Mouse (Mus musculus) layer of hippocampus, adult 9-11 months (tissue): ENCODE data around the gene Gm9844.
A peak's percentile ranks its signal among the peaks of the same experiment; 100 is the strongest.
"Not testable (repeated sequence)": the region's sequence is repeated elsewhere in the genome, so short reads cannot be mapped to it uniquely, and the experiment has no call there.

ENCODE experiments used
- DNase-seq: peaks from one replicate; pipeline ENCODE4 v3.0.0; 2022

Gm9844 gene

DNA sequence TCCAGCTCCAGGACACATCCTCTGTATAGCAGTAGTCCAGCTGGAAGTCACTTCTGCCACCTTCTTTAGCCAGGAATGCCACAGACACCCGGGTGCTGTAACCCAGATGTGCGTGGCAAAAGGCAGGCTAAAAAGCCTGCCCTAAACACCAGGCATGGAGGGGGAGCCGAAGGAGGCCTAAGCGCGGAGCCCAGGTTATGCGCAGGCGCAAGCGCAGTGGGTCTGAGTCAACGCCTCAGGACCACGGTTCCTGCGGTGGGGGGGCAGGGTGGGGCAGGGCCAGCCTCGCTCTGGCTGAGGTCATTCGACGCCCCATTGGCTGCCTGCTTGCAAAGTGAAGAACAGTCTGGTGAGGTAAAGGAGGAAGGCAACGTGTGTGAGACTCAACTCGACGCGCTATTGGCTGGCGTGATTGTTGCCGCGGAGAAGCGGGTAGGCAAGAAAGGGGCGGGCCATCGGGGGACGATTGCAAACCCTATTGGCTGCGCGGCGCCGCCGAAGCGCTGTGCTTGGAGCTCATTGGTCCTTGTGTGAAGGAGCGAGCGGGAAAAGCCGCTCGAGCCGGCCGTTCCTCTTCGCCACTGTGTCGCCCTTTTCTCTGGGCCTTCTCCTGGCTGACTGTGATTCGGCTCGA lies 7.6 kb downstream of the Gm9844 start, which contains the start of the genes Lypd4 and Dmrtc2:
Gene Lypd4, minus strand, starts transcription at position 410 of the 634 bp plus-strand sequence.
Gene Dmrtc2, plus strand, starts transcription at position 526 of the 634 bp plus-strand sequence.
- no peak for DNase-seq

DNA sequence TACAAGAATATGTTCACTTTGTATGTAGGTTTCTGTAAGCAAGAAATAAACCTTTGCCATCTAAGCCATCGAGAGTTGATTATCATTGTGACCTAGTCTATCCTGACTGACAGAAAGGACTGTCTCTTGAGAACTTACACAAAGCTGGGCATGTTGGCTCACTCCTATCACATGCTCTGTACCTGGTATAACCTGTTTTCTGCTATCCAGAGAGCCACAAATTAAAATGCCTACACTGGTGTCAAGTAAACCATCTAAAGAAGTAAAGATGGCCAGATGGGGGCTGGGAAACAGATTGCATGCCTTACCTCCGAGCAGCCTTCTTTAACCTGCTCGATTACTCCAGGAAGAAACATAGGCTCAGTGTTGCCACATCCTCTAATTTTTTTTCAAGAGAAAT lies 15.6 kb downstream of the Gm9844 start:
- DNase-seq, result no peak

DNA sequence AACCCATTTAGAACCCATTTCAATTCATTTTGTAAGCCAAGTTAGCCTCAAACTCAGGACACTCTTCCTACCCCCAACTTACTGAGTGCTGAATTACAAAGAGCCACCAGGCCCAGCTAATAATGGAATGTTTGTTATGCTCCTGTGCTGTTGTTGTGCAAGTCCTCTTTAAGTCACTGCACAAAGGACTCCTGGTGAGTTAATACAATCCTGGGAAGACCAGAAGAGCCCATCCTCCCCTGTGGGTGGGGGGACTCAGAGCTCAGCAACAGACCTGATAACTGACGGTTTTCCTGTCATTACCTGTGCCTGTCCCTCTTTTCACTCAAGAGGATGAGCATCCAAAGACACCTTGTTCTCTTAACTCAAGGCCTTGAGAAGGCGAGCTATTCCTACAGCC lies 17.6 kb downstream of the Gm9844 start:
- no peak for DNase-seq

DNA sequence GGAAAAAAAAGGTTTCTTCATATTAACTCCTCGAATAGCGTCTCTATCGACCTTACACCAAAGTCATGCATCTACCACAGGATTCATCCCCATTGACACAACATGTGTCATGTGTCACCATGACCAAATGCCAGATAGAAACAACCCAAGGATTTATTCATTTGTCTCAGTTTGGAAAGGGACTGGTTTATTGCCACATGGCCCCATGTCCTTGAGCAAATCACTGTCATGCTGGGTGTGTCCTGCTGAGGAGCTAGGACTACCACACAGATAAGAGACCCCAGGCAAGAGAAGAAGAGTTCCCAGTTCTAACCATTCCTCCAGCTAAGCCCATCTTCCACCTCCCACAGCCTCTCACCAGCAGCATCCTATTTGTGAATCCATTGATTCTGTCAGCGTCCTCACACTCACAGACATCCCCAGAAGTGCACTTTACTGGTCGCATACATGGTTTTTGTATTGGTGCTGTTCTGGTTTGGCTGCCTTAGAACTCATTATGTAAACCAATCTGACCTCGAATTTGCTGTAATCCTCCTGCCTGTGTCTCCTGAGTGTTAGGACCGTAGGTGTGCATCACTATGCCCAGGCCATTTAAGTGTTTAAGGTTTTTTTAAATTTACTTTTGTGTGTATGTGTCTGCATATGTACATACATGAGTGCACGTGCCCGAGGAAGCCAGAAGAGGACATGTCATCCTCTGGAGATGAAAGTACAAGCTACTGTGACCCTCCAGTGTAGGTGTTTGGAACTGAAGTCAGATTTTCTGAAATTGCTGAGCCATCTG lies 20.6 kb downstream of the Gm9844 start:
- DNase-seq, result no peak

DNA sequence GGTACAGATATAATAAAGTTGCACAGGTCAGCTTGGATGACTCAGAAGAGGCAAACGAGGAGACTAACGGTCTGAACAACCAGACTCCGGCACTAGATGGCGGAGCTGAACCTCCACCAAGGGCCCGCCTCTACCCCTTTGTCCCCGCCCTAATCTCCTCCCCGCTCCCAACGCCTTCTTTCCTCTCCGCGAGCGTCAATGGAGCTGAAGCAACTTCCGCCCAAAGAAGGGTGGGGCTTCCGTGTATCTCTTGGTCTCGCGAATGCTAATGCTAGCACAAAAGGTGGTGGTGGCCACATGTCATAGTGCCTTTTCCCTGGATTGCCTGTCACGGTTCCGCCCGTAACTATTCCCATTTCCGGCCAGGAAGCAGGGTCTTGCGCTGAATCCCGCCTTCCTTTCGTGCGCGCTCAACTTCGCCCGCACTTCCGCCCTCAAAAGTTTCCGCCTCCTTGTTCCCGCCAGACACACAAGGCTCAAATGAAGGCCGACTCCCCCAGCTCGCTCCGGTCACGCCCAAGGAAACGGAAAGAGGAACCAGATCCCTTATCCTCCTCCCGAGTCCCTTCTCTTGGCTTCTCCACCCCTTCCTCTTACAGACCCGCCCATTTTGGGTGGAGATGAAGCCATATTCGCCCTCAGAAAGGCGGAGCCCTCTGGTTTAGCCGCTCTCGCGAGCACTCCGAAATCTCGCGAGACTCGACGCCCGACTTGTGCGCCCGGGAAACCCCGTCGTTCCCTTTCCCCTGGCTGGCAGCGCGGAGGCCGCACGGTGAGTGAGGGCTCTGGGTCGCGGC lies 22.1 kb downstream of the Gm9844 start, which contains the start of gene Rps19:
Gene Rps19, plus strand, starts transcription at position 476 of the 797 bp plus-strand sequence.
- peak; percentile 99 for DNase-seq

DNA sequence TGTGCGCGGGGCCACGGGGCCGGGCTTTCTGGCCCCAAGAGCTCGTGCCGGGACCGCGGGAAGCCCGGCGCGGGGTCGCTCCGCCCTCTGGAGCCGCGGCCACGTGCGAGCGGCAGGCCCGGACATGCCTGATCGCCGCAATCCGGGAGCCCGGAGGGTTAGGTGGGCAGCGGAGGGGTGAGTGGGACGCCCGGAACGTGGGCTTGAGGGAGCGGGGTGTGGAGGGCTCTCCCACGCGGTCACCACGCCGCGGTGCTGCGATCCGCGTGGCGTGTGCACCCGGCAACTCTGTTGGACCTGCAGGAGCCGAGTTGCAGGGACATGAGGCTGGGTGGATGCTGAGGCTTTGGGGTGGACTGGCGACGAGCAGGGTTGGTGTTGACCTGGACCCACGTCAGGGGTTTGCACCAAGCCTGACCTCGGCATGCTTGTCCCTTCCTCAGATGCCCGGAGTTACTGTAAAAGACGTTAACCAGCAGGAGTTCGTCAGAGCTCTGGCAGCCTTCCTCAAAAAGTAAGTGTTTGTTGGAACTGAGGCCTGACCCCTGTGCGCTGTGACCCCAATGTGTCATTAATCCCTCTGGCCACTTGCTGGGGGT lies 22.8 kb downstream of the Gm9844 start:
- DNase-seq, result peak; percentile 43

DNA sequence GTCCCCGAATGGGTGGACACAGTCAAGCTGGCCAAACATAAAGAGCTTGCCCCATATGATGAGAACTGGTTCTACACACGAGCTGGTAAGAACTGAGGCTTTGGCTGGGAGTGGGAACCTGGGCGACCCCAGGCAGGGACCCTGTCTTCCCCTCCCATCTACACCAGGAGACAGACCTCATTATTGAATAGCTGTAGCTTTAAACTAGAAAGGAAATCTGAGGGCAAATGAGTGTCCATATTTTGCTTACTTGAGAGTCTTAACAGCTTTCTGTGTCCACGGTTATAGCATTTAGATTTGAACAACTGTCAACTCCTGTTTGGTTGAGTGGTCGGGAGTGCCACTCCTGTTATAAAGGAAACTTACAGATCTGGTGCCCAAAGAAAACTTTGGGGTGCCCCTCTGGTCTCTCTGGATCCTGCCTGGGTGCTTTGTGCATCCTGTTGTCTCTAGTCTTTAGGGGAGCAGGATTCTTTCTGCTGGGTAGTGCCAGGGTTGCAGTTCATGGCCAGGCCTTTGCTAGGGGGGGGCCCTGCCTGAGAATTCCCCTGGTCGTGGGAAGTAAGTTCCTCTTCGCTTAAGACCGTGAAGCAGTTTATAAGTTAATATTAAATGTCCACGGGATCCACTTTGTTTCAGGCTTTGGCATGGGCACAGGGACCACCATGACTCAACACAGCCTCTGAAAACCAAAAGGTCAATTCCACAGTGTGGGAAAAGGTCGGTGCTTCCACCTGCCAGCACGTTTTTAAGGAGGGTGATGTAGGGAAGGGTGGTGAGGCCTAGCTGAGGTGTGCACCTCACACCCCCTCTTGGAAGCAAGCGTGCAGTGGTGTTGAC lies 23.7 kb downstream of the Gm9844 start:
- no peak for DNase-seq

DNA sequence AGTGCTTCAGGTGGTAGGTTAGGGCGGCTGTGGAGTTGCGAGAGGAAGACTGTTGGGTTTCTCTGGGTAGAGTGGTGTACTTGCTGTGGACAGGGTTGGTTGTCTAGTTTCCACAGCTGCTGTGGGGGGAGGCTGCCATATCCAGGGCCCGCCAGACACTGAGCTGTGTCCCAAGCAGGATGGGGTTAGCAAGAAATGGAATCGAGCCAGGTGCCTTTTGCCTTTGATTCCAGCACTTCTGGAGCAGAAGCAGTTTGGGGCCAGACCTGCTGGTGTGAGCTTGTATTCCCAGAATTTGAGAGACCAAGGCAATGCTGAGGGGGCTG lies 24.3 kb downstream of the Gm9844 start:
- DNase-seq, result no peak

DNA sequence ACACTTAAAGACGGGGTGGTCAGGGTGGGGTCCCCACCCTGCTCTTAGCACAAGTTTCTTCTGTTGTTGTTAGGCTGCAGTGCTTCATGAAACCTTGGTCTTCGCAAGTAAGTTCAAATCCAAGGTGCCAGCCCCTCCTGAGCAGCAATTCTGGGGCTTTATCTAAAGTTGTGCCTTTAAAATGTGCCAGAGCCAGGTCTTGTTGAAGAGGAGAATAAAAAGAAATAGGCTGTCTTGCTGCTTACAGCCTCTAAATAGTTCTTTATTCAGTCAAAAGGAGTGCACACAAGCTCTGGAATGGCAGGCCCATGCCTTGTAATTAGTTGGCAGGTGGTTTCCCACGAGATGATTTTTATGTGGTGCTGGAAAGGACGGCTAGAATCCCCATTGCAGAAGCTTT lies 25.1 kb downstream of the Gm9844 start:
- no peak for DNase-seq

DNA sequence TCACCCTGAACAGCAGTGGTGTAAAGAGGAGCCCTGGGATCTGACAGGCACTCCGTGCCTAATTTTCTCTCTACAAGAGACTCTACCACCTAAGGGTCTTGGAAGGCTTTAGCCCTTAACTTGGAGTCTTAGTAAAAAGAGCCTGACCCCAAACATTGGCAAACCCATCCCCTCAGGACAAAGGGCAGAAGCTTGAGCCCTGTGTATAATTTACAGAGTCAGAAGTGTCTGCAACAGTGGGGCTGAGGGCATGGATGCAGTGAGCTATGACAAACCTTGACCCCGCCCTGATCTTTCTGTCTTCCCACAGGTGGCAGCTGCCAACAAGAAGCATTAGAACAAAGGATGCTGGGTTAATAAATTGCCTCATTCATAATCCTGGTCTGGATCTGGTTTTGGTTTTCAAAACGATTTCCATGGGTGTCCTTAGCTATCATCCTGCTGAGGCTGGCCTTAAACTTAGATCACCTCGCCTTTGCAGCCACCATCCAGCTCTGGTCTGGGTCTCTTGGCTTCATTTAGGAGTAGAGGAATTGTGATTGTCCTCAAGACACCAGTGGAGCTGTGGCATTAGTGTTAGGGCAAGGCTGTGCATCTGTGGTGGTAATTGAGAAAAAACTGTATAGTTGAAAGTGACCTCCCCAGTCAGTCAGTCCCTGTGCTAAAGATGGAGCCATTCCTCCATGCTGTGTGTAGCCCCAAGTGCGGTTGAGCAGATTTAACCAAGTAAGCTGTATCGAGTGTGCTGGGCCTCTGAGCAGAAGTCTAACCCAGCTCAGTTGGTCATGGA lies 27.6 kb downstream of the Gm9844 start:
- no peak for DNase-seq

DNA sequence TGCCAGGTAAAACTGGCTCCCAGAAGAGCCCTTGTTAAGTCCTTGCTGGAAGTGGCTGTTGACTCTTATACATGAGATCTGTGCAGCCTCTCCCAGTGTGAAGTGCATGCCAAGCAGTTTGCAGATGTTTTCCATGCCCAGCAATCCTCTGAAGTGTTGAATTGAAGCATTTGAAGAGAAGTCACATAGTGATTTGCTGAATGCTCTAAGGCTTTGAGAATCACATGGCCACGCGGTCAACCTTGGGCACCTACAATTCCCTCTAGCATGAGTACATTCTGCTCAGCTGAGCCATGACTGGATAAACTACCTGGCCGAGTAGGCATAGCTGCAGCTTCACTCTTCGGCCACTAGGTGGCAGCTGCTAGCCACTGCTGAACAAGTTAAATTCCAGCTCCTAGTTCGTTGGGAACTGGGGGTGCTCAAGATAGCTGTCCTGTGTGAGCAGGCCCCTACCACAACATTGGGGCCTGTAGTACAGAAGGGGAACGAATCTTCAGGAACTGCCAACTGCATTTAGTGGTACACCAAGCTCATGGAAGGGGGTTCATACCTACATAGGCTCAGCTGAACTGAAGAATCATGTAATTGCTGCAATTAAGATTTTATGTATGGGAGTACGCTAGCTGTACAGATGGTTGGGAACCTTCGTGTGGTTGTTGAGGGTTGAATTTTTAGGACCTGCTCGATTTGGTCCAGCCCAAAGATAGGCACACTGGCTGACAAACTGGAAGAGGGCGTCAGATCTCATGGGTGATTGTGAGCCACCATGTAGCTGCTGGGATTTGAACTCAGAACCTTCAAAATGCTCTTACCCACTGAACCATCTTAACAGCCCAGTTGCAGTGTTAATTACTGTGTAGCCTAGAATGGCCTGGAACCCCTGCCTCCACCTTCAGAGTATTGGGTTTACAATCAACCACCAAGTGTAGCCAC lies 28.5 kb downstream of the Gm9844 start:
- DNase-seq, result peak; percentile 54

DNA sequence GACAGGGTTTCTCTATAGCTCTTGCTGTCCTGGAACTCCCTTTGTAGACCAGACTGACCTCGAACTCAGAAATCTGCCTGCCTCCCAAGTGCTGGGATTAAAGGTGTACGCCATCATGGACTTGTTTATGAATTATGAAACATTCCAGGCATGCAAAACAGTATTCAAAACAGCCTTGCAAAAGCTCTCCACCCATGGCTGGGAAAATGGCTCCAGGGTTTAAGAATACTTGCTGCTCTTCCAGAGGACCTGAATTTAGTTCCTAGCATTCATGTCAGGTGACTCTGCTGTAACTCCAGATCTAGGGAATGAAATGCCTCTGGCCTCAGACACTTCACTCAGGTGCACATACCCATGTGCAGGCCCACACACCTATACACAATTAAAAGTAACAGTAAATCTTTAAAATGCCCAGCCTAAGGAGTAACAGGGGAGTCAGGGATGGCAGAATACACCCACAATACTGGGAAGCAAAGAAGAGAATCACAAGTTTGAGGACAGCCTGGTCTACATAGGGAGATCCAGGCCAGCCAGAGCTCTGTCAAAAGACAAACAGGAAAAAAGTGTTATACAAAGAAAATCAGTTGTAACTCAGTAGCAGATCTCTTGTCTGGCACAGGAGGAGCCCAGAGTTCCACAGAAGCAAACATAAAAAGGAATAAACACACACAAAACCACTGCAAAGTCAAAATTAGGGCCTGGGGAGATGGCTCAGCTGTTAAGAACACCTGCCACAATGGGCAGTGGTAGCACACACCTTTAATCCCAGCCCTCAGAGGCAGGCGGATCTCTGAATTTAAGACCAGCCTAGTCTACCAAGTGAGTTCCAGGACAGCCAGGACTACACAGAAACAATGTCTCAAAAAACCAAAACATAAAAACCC lies 29.5 kb downstream of the Gm9844 start:
- no peak for DNase-seq

DNA sequence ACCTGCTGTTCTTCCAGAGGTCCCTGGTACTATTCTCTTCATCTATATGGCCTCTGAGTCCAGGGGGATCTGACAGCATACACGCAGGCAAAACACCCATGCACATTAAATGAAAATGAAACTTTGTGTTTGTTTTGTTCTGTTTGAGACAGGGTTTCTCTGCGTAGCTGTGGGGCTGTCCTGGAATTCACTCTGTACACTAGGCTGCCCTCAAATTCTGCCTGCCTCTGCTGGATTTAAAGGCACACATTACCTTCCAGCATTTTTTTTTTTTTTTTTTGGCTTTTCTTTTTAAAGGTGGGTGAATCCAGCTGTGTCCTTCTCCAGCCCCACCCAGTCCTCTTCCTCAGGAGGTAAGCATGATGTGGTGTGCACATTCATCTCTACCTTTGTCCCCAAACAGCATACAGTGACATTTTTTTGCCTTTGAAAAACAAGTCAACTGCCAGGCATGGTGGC lies 30.1 kb downstream of the Gm9844 start:
- DNase-seq, result no peak

DNA sequence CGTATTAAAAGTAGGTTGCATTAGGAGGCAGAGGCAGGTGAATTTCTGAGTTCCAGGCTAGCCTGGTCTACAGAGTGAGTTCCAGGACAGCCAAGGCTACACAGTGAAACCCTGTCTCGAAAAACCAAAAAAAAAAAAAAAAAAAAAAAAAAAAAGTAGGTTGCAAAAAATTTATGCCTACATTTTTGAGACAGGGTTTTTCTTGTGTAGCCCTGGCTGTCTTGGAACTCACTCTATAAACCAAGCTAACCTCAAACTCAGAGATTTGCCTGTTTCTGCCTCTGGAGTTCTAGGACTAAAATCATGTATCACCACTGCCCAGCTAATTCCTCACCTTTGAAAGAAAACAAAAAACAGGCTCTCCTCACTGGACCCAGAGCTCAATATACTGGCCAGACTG lies 33.7 kb downstream of the Gm9844 start:
- not testable (repeated sequence) for DNase-seq

DNA sequence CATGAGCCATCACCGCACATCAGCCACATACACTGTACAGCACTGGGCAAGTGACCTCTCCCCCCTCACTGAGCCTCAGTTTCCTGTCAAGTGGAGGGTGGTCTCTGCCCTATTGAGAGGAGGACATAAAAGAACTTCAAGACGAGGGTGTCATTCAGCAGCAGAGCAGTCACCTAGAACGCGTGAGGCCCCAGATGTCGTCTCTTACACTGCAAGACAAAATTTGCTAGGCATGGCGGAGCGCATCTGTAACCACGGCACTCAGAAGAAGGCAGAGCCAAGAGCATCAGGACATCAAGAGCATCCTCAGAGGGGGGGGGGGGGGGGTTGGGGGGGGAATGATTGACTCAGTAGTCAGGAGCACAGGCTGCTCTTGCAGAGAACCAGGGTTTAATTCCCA lies 34.3 kb downstream of the Gm9844 start:
- DNase-seq, result no peak

DNA sequence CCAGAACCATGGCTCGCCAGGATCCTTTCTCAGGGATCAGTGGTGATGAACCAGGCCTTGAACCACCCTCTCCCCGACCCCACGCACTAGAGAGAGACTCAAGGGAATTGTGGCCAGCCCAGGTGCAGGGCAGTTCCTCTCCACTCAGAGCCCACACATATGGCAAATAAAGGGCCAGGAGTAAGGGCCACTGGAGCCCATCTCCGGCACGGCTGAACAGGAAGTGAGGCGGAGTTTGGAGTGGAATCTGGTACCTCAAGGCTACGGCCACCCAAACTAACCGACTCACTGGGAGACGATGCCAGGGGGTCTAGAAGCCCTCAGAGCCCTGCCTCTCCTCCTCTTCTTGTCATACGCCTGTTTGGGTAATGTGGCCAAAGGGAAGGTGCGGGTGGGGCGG lies 35.2 kb downstream of the Gm9844 start, which contains the start of gene Cd79a:
Gene Cd79a, plus strand, starts transcription at position 158 of the 400 bp plus-strand sequence.
- DNase-seq, result no peak

DNA sequence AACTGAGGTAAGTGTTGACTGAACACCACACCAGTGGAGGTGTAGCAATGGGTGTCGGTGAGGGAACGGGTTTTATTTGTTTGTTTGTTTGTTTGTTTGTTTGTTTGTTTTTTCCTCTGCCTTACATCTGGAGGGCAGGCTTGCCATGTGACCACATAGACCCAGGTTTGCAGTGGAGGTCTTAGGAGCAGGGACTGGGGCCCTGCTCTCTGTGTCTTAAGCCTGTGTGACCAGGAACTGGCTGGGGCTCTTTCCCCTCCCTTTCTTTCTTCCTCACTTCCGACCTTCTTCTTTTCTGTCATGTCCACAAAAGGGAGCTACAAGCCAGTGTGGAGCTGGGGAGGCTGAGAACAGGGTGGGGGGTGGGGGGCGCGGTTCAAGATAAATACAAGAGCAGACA lies 35.9 kb downstream of the Gm9844 start:
- DNase-seq, result no peak

DNA sequence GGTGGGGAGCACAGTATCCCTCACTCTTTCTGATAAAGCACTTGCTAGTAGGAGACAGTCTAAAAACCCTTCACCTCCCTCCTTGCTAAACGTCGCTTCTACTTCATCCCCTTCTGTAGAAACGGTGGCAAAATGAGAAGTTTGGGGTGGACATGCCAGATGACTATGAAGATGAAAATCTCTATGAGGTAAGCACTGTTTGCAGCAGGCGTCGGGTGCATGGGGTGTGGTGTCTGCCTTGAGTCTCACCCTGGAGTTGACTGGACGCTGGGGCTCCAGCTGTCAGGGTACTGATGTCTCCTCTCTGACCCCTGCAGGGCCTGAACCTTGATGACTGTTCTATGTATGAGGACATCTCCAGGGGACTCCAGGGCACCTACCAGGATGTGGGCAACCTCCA lies 39.1 kb downstream of the Gm9844 start:
- DNase-seq, result no peak

DNA sequence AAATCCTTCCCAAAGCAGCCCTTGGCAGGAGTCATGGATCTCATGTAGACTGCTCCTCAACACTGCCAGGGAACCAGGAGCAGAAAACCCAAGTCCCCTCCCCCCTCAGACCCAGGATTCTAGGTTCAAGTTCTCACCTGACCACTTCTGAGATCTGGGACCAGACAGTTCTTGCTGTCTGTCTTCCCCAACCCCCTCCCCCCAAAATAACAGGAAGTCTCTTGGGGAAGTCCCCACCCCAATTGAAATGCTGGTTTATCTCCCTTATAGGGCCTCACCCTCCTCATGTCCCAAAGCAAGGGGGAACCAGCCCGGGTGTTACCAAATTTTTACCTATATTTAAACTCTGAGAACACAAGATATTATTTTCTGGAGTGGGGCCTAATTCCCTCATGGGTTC lies 39.8 kb downstream of the Gm9844 start:
- DNase-seq, result no peak
